ENCODE assay signal across 8 mouse cellular contexts in genomic region chr10:79801837-79802236, GRCm38 (mm10). TPM values are rescaled to one million over a fixed set of nuclear protein-coding genes. Genes with fewer than 3 reads are reported as not detected.
DNase-seq lines count a peak whose midpoint lies in the region; ATAC-seq and TF ChIP-seq lines count a peak whose summit lies in the region.

No protein-coding gene starts in this region.

- ATAC-seq in embryonic facial prominence, embryonic 12.5 days (ENCODE audit: insufficient number of reproducible peaks, insufficient read depth, low FRiP score, low TSS enrichment), result no peak
- no peak for ATAC-seq in kidney, embryonic 14.5 days (ENCODE audit: low FRiP score, low TSS enrichment)
- ATAC-seq in midbrain, embryonic 15.5 days (replicated peaks), result no peak
- ATAC-seq in activated CD4-positive, CD25-positive, alpha-beta regulatory T cell, adult 4 months, result no peak

- no peaks in the 10 kb centered on the region for H3K27me3 ChIP-seq in heart, adult 2 months (ENCODE audit: control insufficient read depth, insufficient read depth, low read length)
- H3K27me3 ChIP-seq in embryonic facial prominence, embryonic 12.5 days, result no peaks in the 10 kb centered on the region
- no peaks in the 10 kb centered on the region for H3K27me3 ChIP-seq in kidney, embryonic 14.5 days (ENCODE audit: control insufficient read depth, insufficient read depth, low read length)
- no peaks in the 10 kb centered on the region for H3K27me3 ChIP-seq in midbrain, embryonic 15.5 days (replicated peaks)

- H3K36me3 ChIP-seq in heart, adult 2 months (ENCODE audit: control insufficient read depth, insufficient read depth, low read length), result peaks cover 3% of the 10 kb centered on the region; the same call in 1 of the 2 replicates
- H3K36me3 ChIP-seq in embryonic facial prominence, embryonic 12.5 days, result 0 out of 2 replicates have a peak, but pooled peaks cover 3% of the 10 kb centered on the region
- no peaks in the 10 kb centered on the region for H3K36me3 ChIP-seq in kidney, embryonic 14.5 days (ENCODE audit: control insufficient read depth, insufficient read depth, low read length)
- H3K36me3 ChIP-seq in midbrain, embryonic 15.5 days (replicated peaks), result no peaks in the 10 kb centered on the region

- no peaks in the 10 kb centered on the region for H3K9me3 ChIP-seq in embryonic facial prominence, embryonic 12.5 days
- H3K9me3 ChIP-seq in kidney, embryonic 14.5 days (ENCODE audit: control insufficient read depth, low read length), result no peaks in the 10 kb centered on the region
- no peaks in the 10 kb centered on the region for H3K9me3 ChIP-seq in midbrain, embryonic 15.5 days

- H3K27ac ChIP-seq in heart, adult 2 months, result peak overlapping the region; percentile 72
- H3K27ac ChIP-seq in embryonic facial prominence, embryonic 12.5 days, result peak overlapping the region; percentile 76
- peak overlapping the region; percentile 79 for H3K27ac ChIP-seq in kidney, embryonic 14.5 days (ENCODE audit: low read depth, low read length)
- H3K27ac ChIP-seq in midbrain, embryonic 15.5 days, result peak overlapping the region; percentile 83

- DNase-seq in heart, adult 2 months, result no peak
- no peak for DNase-seq in heart, postnatal 10 days
- DNase-seq in retina, postnatal 1 day, result no peak
- no peak for DNase-seq in layer of hippocampus, adult 9-10 months (ENCODE audit: low spot score)

- H3K4me3 ChIP-seq in heart, adult 2 months, result no peak overlapping the region
- no peak overlapping the region for H3K4me3 ChIP-seq in embryonic facial prominence, embryonic 12.5 days
- no peak overlapping the region for H3K4me3 ChIP-seq in kidney, embryonic 14.5 days (ENCODE audit: low read length)
- H3K4me3 ChIP-seq in midbrain, embryonic 15.5 days, result no peak overlapping the region

- H3K4me1 ChIP-seq in heart, adult 2 months (ENCODE audit: control insufficient read depth, insufficient read depth, low read length), result peaks cover 24% of the 10 kb centered on the region
- H3K4me1 ChIP-seq in embryonic facial prominence, embryonic 12.5 days, result peaks cover 40% of the 10 kb centered on the region
- H3K4me1 ChIP-seq in kidney, embryonic 14.5 days (ENCODE audit: control insufficient read depth, insufficient read depth, low read length), result peaks cover 64% of the 10 kb centered on the region
- H3K4me1 ChIP-seq in midbrain, embryonic 15.5 days, result peaks cover 74% of the 10 kb centered on the region

- peak overlapping the region; percentile 55 for H3K9ac ChIP-seq in heart, adult 2 months (ENCODE audit: low read depth, low read length)
- 0 out of 2 replicates have a peak overlapping the region, but pooled peaks have one; percentile 35 for H3K9ac ChIP-seq in embryonic facial prominence, embryonic 12.5 days
- H3K9ac ChIP-seq in kidney, embryonic 14.5 days (ENCODE audit: low read depth, low read length), result no peak overlapping the region; the same call in 1 of the 2 replicates
- no peak overlapping the region; the same call in 1 of the 2 replicates for H3K9ac ChIP-seq in midbrain, embryonic 15.5 days

- H3K79me2 ChIP-seq in heart, adult 2 months (replicated peaks; ENCODE audit: control insufficient read depth, insufficient read depth, low read length), result no peaks in the 10 kb centered on the region

- 41% methylated on average over 3 of the region's 3 CpGs for WGBS in heart, adult 2 months
- 28% methylated on average over 3 of the region's 3 CpGs for WGBS in embryonic facial prominence, embryonic 12.5 days
- 25% methylated on average over 3 of the region's 3 CpGs for WGBS in kidney, embryonic 14.5 days
- WGBS in midbrain, embryonic 15.5 days, result 11% methylated on average over 3 of the region's 3 CpGs

- TF ChIP-seq EP300 in heart, adult 2 months (IDR thresholded peaks at IDR 0.05; ENCODE audit: insufficient read depth, low read depth, low read length), result no peak

- H3K4me2 ChIP-seq in embryonic facial prominence, embryonic 12.5 days (replicated peaks), result no peak overlapping the region
- H3K4me2 ChIP-seq in kidney, embryonic 14.5 days (replicated peaks; ENCODE audit: low read depth, low read length), result no peak overlapping the region
- peak overlapping the region; percentile 2; the same call in 1 of the 2 replicates for H3K4me2 ChIP-seq in midbrain, embryonic 15.5 days

- intact Hi-C loops in heart, adult 2 months (cut with DNase I), result no loop called here
- intact Hi-C loops in heart, postnatal 10 days (cut with DNase I), result no loop called here

- TF ChIP-seq POLR2A in heart, adult 2 months (IDR thresholded peaks at IDR 0.05; ENCODE audit: insufficient read depth, low read depth, low read length), result no peak

- TF ChIP-seq CTCF in heart, adult 2 months (IDR thresholded peaks at IDR 0.05), result no peak

RNA-seq across cellular contexts. Expression of gene Palm, which starts 8.5 kb away (rescaled TPM):
- total RNA-seq in heart, adult 2 months (2021), result 10 to 100 TPM; 51.4 to 55.6 TPM
- polyA plus RNA-seq in heart, adult 2 months (2012; rRNA removed), result 31.4 and 36.6 TPM in 2 replicates
- 100 to 1,000 TPM in 1 of 2 experiments, 10 to 100 TPM in 1; 90.8 to 103 TPM for total RNA-seq in heart, postnatal 10 days (2021)
- polyA plus RNA-seq in embryonic facial prominence, embryonic 12.5 days (2016; fragmentation: Nextera tagmentation; extraction: Ambion mirVana), result 132 and 142 TPM in 2 replicates
- polyA plus RNA-seq in kidney, embryonic 14.5 days (2014; fragmentation: Nextera tagmentation; extraction: Ambion mirVana), result 101 and 136 TPM in 2 replicates
- polyA plus RNA-seq in midbrain, embryonic 15.5 days (2015; fragmentation: Nextera tagmentation; extraction: Ambion mirVana), result 337 and 348 TPM in 2 replicates
- polyA plus RNA-seq in activated CD4-positive, CD25-positive, alpha-beta regulatory T cell, adult 4 months (2017; shearing (Covaris generic)), result under 1 TPM; 0.55 to 0.95 TPM

RNA-seq across cellular contexts. Expression of gene Prss57, which starts 11.1 kb away (rescaled TPM):
- total RNA-seq in heart, adult 2 months (2021), result not detected
- 0.08 and 0.20 TPM in 2 replicates for polyA plus RNA-seq in heart, adult 2 months (2012; rRNA removed)
- total RNA-seq in heart, postnatal 10 days (2021), result not detected
- 0.06 TPM in 1 of 2 replicates, not detected in the other for polyA plus RNA-seq in embryonic facial prominence, embryonic 12.5 days (2016; fragmentation: Nextera tagmentation; extraction: Ambion mirVana)
- polyA plus RNA-seq in kidney, embryonic 14.5 days (2014; fragmentation: Nextera tagmentation; extraction: Ambion mirVana), result not detected in 2 replicates
- polyA plus RNA-seq in midbrain, embryonic 15.5 days (2015; fragmentation: Nextera tagmentation; extraction: Ambion mirVana), result 0.17 TPM in 1 of 2 replicates, not detected in the other
- 1 to 10 TPM in 1 of 2 experiments, under 1 TPM in 1; 0.76 to 1.1 TPM for polyA plus RNA-seq in activated CD4-positive, CD25-positive, alpha-beta regulatory T cell, adult 4 months (2017; shearing (Covaris generic))

RNA-seq across cellular contexts. Expression of gene Misp, which starts 19.0 kb away (rescaled TPM):
- under 1 TPM; 0.50 to 0.52 TPM for total RNA-seq in heart, adult 2 months (2021)
- polyA plus RNA-seq in heart, adult 2 months (2012; rRNA removed), result 0.26 and 0.82 TPM in 2 replicates
- under 1 TPM; 0.22 to 0.30 TPM for total RNA-seq in heart, postnatal 10 days (2021)
- polyA plus RNA-seq in embryonic facial prominence, embryonic 12.5 days (2016; fragmentation: Nextera tagmentation; extraction: Ambion mirVana), result 2.0 and 3.1 TPM in 2 replicates
- polyA plus RNA-seq in kidney, embryonic 14.5 days (2014; fragmentation: Nextera tagmentation; extraction: Ambion mirVana), result 4.1 and 9.0 TPM in 2 replicates
- 0.23 and 0.85 TPM in 2 replicates for polyA plus RNA-seq in midbrain, embryonic 15.5 days (2015; fragmentation: Nextera tagmentation; extraction: Ambion mirVana)
- polyA plus RNA-seq in activated CD4-positive, CD25-positive, alpha-beta regulatory T cell, adult 4 months (2017; shearing (Covaris generic)), result not detected

RNA-seq across cellular contexts. Expression of gene Fstl3, which starts 24.8 kb away (rescaled TPM):
- 1 to 10 TPM; 3.8 to 4.7 TPM for total RNA-seq in heart, adult 2 months (2021)
- 9.7 and 11.9 TPM in 2 replicates for polyA plus RNA-seq in heart, adult 2 months (2012; rRNA removed)
- 1 to 10 TPM; 5.8 to 7.4 TPM for total RNA-seq in heart, postnatal 10 days (2021)
- polyA plus RNA-seq in embryonic facial prominence, embryonic 12.5 days (2016; fragmentation: Nextera tagmentation; extraction: Ambion mirVana), result 3.5 and 3.7 TPM in 2 replicates
- 4.9 and 8.2 TPM in 2 replicates for polyA plus RNA-seq in kidney, embryonic 14.5 days (2014; fragmentation: Nextera tagmentation; extraction: Ambion mirVana)
- 1.9 and 2.0 TPM in 2 replicates for polyA plus RNA-seq in midbrain, embryonic 15.5 days (2015; fragmentation: Nextera tagmentation; extraction: Ambion mirVana)
- polyA plus RNA-seq in activated CD4-positive, CD25-positive, alpha-beta regulatory T cell, adult 4 months (2017; shearing (Covaris generic)), result under 1 TPM in 1 of 2 experiments, not detected in 1; 0.86 TPM

RNA-seq across cellular contexts. Expression of gene Rnf126, which starts 35.1 kb away (rescaled TPM):
- total RNA-seq in heart, adult 2 months (2021), result 10 to 100 TPM; 22.9 to 23.6 TPM
- 41.4 and 48.0 TPM in 2 replicates for polyA plus RNA-seq in heart, adult 2 months (2012; rRNA removed)
- total RNA-seq in heart, postnatal 10 days (2021), result 10 to 100 TPM; 31.8 to 34.4 TPM
- 109 and 111 TPM in 2 replicates for polyA plus RNA-seq in embryonic facial prominence, embryonic 12.5 days (2016; fragmentation: Nextera tagmentation; extraction: Ambion mirVana)
- polyA plus RNA-seq in kidney, embryonic 14.5 days (2014; fragmentation: Nextera tagmentation; extraction: Ambion mirVana), result 95.9 and 104 TPM in 2 replicates
- polyA plus RNA-seq in midbrain, embryonic 15.5 days (2015; fragmentation: Nextera tagmentation; extraction: Ambion mirVana), result 109 and 117 TPM in 2 replicates
- polyA plus RNA-seq in activated CD4-positive, CD25-positive, alpha-beta regulatory T cell, adult 4 months (2017; shearing (Covaris generic)), result 1 to 10 TPM; 3.9 to 4.4 TPM

Comparison
In these comparisons a context has a peak if more than half of its experiments do, and no peak if none do; other contexts are left out.
1. H3K9ac ChIP-seq: peak in heart, adult 2 months (single experiment) and embryonic facial prominence, embryonic 12.5 days (single experiment); none in kidney, embryonic 14.5 days (single experiment) and midbrain, embryonic 15.5 days (single experiment).
2. RNA of gene Palm, which starts 8.5 kb away (polyA plus RNA-seq): 337 to 348 TPM in midbrain, embryonic 15.5 days, 101 to 136 TPM in kidney, embryonic 14.5 days, 132 to 142 TPM in embryonic facial prominence, embryonic 12.5 days and 31.4 to 36.6 TPM in heart, adult 2 months; 0.55 to 0.95 TPM in activated CD4-positive, CD25-positive, alpha-beta regulatory T cell, adult 4 months; every median in the first group is over 10 times any median in the second.
3. Peak in every context shown above with its lines, with median percentiles within 50 percentile points of each other: H3K27ac ChIP-seq.